Mouse (Mus musculus) myocyte (in vitro differentiated cells): Measurements from ENCODE around the gene Parn. TPM values are rescaled to one million over a fixed set of nuclear protein-coding genes. Genes with fewer than 3 reads are reported as not detected.
"Not testable (repeated sequence)": the region's sequence is repeated elsewhere in the genome, so short reads cannot be mapped to it uniquely, and the experiment has no call there.

ENCODE experiments used
- H3K27me3 ChIP-seq: one replicate; pipeline ENCODE4 v1.6.1; 2011; ENCODE audit not compliant: control insufficient read depth, insufficient read depth, insufficient read length
- H3K36me3 ChIP-seq: one replicate; pipeline ENCODE4 v1.6.1; 2011; ENCODE audit not compliant: control insufficient read depth, insufficient read depth
- H3K4me2 ChIP-seq: one replicate; pipeline ENCODE4 v1.6.1; 2011; ENCODE audit warnings: low read depth, control low read depth
- H3K4me3 ChIP-seq: one replicate; pipeline ENCODE4 v1.5.1; 2011; ENCODE audit warnings: mild to moderate bottlenecking, control low read depth, moderate library complexity
- H3K79me2 ChIP-seq: one replicate; pipeline ENCODE4 v1.6.1; 2011; ENCODE audit not compliant: control insufficient read depth, insufficient read depth
- H3ac ChIP-seq: one replicate; pipeline ENCODE4 v1.6.1; 2011; ENCODE audit not compliant: control insufficient read depth, insufficient read length
- CEBPB ChIP-seq: IDR thresholded peaks from 2 replicates; pipeline ENCODE4 v1.6.1; 2011; ENCODE audit warnings: mild to moderate bottlenecking, moderate library complexity; ENCODE audit not compliant: poor library complexity, insufficient read depth, severe bottlenecking
- E2F4 ChIP-seq: IDR thresholded peaks from one replicate; pipeline ENCODE4 v1.6.1; 2011; ENCODE audit warnings: mild to moderate bottlenecking, control low read depth, moderate library complexity; ENCODE audit not compliant: insufficient read depth
- MAX ChIP-seq: IDR thresholded peaks from one replicate; pipeline ENCODE4 v1.6.1; 2011; ENCODE audit warnings: low read depth, mild to moderate bottlenecking, control low read depth
- MYOD1 ChIP-seq, 3 experiments: IDR thresholded peaks; one replicate each; pipeline ENCODE4 v1.6.1; 2011; ENCODE audit warnings: control low read depth in 2 of 3, low read depth in 2 of 3, mild to moderate bottlenecking in 2 of 3, moderate library complexity in 1 of 3; ENCODE audit not compliant: insufficient read length in 2 of 3, control insufficient read depth in 1 of 3
- MYOG ChIP-seq, 3 experiments: IDR thresholded peaks; one replicate each; pipeline ENCODE4 v1.6.1; 2011; ENCODE audit warnings: control low read depth in 2 of 3, low read depth in 2 of 3, mild to moderate bottlenecking in 2 of 3; ENCODE audit not compliant: insufficient read length in 2 of 3, control insufficient read depth in 1 of 3, insufficient read depth in 1 of 3
- POLR2A ChIP-seq: IDR thresholded peaks from one replicate; pipeline ENCODE4 v1.6.1; 2011; ENCODE audit warnings: low read depth, mild to moderate bottlenecking, control low read depth, moderate library complexity; ENCODE audit not compliant: insufficient read length
- POLR2AphosphoS2 ChIP-seq: IDR thresholded peaks from one replicate; pipeline ENCODE4 v1.6.1; 2011; ENCODE audit warnings: low read depth, control low read depth; ENCODE audit not compliant: insufficient read length
- REST ChIP-seq: IDR thresholded peaks from one replicate; pipeline ENCODE4 v1.6.1; 2011; ENCODE audit warnings: mild to moderate bottlenecking, control low read depth, moderate library complexity; ENCODE audit not compliant: insufficient read depth, insufficient read length
- SRF ChIP-seq: IDR thresholded peaks from one replicate; pipeline ENCODE4 v1.6.1; 2011; ENCODE audit warnings: low read depth; ENCODE audit not compliant: control insufficient read depth, insufficient read length
- TCF12 ChIP-seq: IDR thresholded peaks from one replicate; pipeline ENCODE4 v1.6.1; 2011; ENCODE audit warnings: mild to moderate bottlenecking, control low read depth; ENCODE audit not compliant: poor library complexity, insufficient read depth, severe bottlenecking
- TCF3 ChIP-seq: IDR thresholded peaks from one replicate; pipeline ENCODE4 v1.6.1; 2011; ENCODE audit warnings: low read depth, control low read depth; ENCODE audit not compliant: insufficient read length
- USF1 ChIP-seq: IDR thresholded peaks from one replicate; pipeline ENCODE4 v1.6.1; 2011; ENCODE audit warnings: low read depth, mild to moderate bottlenecking, control low read depth, moderate library complexity
- polyA plus RNA-seq: library from polyadenylated mRNA; unstranded; fragments of >200 nt; fragmentation: generic; extraction: Trizol; gene quantifications from one replicate; pipeline ENCODE4 v1.2.1, GENCODE M21; 2012; ENCODE audit warnings: missing spikeins

Gene Parn
- polyA plus RNA-seq, 1 experiment, result 14.5 TPM

DNA sequence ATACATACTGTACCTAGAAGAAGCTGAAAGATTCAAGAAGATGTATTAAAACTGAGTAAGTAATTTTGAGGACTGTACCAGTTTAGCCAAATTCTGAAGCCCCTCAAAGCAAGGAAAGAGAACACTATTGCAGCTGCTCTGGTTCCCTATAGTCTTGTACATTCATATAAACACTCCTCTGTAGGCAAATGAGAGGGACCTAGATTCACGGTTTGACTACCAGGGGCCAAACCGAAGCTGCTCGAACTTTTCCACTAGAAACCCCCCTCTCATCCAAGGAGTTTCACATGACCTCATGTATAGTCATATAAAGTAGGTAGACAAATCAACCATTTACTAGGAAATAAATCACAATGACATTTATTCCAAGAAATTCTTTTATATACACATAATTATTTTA, 9.1 kb downstream of the Parn start:
- Histone ChIP-seq H3K27me3 (no peaks in the 10 kb centered on the region), H3K36me3 (peaks cover 15% of the 10 kb centered on the region), H3ac (no peak overlapping the region), H3K4me3 (no peak overlapping the region), H3K4me2 (no peak overlapping the region), H3K79me2 (no peaks in the 10 kb centered on the region)
- no peak for TF ChIP-seq POLR2AphosphoS2
- TF ChIP-seq TCF3, result no peak
- no peak for TF ChIP-seq REST
- TF ChIP-seq SRF, result no peak
- no peak for TF ChIP-seq USF1
- no peak for TF ChIP-seq MAX
- no peak for TF ChIP-seq CEBPB
- TF ChIP-seq E2F4, result no peak
- TF ChIP-seq TCF12, result no peak
- no peak for TF ChIP-seq MYOG (IDR thresholded peaks at IDR 0.05; ENCODE audit: control insufficient read depth in 1 of 3, insufficient read depth in 1 of 3, insufficient read length in 2 of 3, low read depth in 2 of 3)
- no peak for TF ChIP-seq MYOD1 (IDR thresholded peaks at IDR 0.05; ENCODE audit: control insufficient read depth in 1 of 3, insufficient read length in 2 of 3, low read depth in 2 of 3)
- no peak for TF ChIP-seq POLR2A

- H3K36me3 ChIP-seq, result peaks cover 33% of the 10 kb centered on the region
- TF ChIP-seq MYOG (IDR thresholded peaks at IDR 0.05; ENCODE audit: control insufficient read depth in 1 of 3, insufficient read depth in 1 of 3, insufficient read length in 2 of 3, low read depth in 2 of 3), result no peak
- no peak for TF ChIP-seq POLR2A
- TF ChIP-seq TCF3, result no peak
- no peak for TF ChIP-seq TCF12
- TF ChIP-seq CEBPB, result no peak
- no peak for TF ChIP-seq USF1
- no peak for TF ChIP-seq MAX
- TF ChIP-seq REST, result no peak
- TF ChIP-seq MYOD1 (IDR thresholded peaks at IDR 0.05; ENCODE audit: control insufficient read depth in 1 of 3, insufficient read length in 2 of 3, low read depth in 2 of 3), result no peak
- TF ChIP-seq POLR2AphosphoS2, result no peak
- TF ChIP-seq E2F4, result no peak
- no peak for TF ChIP-seq SRF
Measured at GRCm38 (mm10) chr16:13645930-13646329, 22.0 kb downstream of the Parn start.

DNA sequence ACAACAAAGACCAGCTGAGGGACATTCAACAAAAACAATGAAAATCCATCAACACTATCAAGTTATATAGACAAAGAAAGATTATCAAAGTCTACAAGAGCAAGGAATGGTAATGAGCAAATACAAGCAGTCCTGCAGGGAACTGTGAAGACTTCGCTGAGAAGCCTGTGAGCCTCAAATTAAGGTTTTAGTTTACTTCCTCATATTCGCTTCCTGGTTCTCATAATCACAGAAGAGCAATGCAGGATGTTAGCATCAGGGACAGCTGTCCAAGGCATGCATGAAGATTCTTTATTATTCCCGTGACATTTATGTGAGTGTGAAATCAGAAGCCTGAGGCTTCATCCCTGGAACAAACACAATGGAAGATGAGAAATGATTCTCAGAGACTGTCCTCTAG, 23.5 kb downstream of the Parn start:
- Histone ChIP-seq H3K4me2 (no peak overlapping the region), H3K27me3 (no peaks in the 10 kb centered on the region), H3K79me2 (no peaks in the 10 kb centered on the region), H3K36me3 (peaks cover 25% of the 10 kb centered on the region), H3ac (no peak overlapping the region), H3K4me3 (no peak overlapping the region)
- no peak for TF ChIP-seq SRF

More at GRCm38 (mm10) chr16:13645930-13646329, 22.0 kb downstream of the Parn start:
- Histone ChIP-seq H3K79me2 (no peaks in the 10 kb centered on the region), H3K4me3 (no peak overlapping the region), H3K27me3 (no peaks in the 10 kb centered on the region), H3ac (no peak overlapping the region), H3K4me2 (no peak overlapping the region)

DNA sequence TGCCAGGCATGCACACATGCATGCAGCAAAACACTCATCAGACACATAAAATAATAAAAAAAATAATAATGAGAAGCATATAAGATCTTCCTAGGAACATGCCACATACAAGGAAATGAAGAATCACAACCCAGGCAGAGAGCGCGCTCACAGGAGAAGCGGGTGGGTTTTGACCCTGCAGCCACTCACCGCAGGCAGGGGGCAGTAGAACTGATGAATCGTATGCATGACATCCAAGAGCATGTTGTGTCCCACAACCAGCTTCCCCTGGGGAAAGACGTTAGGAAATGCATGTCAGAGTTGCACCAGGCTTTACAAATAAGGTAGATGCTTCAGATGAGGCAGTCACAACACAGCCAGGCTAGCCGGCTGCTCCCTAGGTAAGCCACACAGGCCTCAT, 27.9 kb downstream of the Parn start:
- Histone ChIP-seq H3K36me3 (peaks cover 8% of the 10 kb centered on the region), H3K4me3 (no peak overlapping the region), H3ac (no peak overlapping the region), H3K79me2 (no peaks in the 10 kb centered on the region), H3K27me3 (no peaks in the 10 kb centered on the region), H3K4me2 (no peak overlapping the region)
- TF ChIP-seq MYOD1 (IDR thresholded peaks at IDR 0.05; ENCODE audit: control insufficient read depth in 1 of 3, insufficient read length in 2 of 3, low read depth in 2 of 3) (no peak), CEBPB (no peak), MAX (no peak), POLR2A (no peak), POLR2AphosphoS2 (no peak), REST (no peak), USF1 (no peak)

DNA sequence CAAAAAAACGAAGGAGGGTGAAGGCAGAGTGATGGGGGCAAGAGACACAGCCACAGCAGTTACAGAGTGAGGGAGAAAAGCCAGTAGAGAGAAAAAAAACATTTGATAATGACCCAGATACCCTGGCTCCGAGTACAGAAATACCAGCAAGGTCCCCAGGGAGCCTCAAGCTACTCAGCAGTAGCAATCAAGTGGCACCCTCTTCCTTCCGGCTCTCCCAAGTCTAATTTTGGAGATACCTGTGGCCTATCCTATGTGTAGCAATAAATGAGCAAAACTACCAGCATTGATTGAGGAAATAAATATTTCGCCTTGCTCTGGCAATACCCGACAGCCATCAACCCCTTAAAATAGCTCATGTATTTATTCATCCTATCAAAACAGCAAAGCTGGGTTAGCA, 28.5 kb downstream of the Parn start:
- Histone ChIP-seq H3K27me3 (no peaks in the 10 kb centered on the region), H3K4me2 (no peak overlapping the region), H3ac (no peak overlapping the region), H3K36me3 (peaks cover 8% of the 10 kb centered on the region), H3K79me2 (no peaks in the 10 kb centered on the region), H3K4me3 (no peak overlapping the region)
- TF ChIP-seq POLR2A (no peak), CEBPB (no peak), MAX (no peak), E2F4 (no peak), TCF3 (no peak), USF1 (no peak), REST (no peak), MYOD1 (IDR thresholded peaks at IDR 0.05; ENCODE audit: control insufficient read depth in 1 of 3, insufficient read length in 2 of 3, low read depth in 2 of 3) (no peak), MYOG (IDR thresholded peaks at IDR 0.05; ENCODE audit: control insufficient read depth in 1 of 3, insufficient read depth in 1 of 3, insufficient read length in 2 of 3, low read depth in 2 of 3) (no peak), POLR2AphosphoS2 (no peak), TCF12 (no peak)

DNA sequence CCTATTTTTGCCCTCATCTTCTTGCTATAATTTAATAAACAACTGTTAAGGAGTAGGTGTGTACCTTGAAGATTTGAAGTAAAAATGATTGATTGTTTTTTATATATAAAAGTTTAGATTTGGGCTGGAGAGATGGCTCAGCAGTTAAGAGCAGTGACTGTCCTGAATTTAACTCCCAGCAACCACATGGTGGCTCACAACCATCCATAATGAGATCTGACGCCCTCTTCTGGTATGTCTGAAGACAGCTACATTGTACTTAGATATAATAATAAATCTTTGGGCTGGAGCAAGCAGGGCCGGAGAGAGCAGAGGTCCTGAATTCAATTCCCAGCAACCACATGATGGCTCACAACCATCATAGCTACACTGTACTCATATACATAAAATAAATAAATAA, 29.8 kb downstream of the Parn start:
- not testable (repeated sequence) for H3K4me2 ChIP-seq, H3ac ChIP-seq, H3K36me3 ChIP-seq, H3K79me2 ChIP-seq, H3K27me3 ChIP-seq, H3K4me3 ChIP-seq
